Mouse (Mus musculus) ES-Bruce4 (cell line): ENCODE measurements around the gene Pcsk4.

ENCODE experiments used
- CTCF ChIP-seq: IDR thresholded peaks from one replicate; pipeline ENCODE4 v1.8.1; 2011; ENCODE audit warnings: low read depth, low read length
- EP300 ChIP-seq: IDR thresholded peaks from 2 replicates; pipeline ENCODE4 v1.6.1; 2011; ENCODE audit warnings: low read depth, low read length; ENCODE audit not compliant: insufficient read depth
- POLR2A ChIP-seq: IDR thresholded peaks from one replicate; pipeline ENCODE4 v1.8.1; 2011; ENCODE audit warnings: low read length; ENCODE audit not compliant: insufficient read depth

GRCm38 (mm10) chr10:80365736-80366135 is 36.4 kb upstream of the Pcsk4 start:
- TF ChIP-seq CTCF (no peak), POLR2A (no peak), EP300 (no peak)
